Mouse (Mus musculus) hindbrain, embryonic 12.5 days (tissue): ENCODE data around the gene Tead1. TPM values are rescaled to one million over a fixed set of nuclear protein-coding genes. Genes with fewer than 3 reads are reported as not detected.

ENCODE experiments used
- ATAC-seq: fragments of 200-750 bp; cut with Nextera tagmentation; 2 replicates; pipeline ENCODE4 v1.8.0; 2017; ENCODE audit warnings: moderate TSS enrichment; ENCODE audit not compliant: low FRiP score
- H3K27ac ChIP-seq: fragments of 300-500 bp; sonication (generic); 2 replicates; pipeline ENCODE4 v1.5.1; 2016; ENCODE audit warnings: mild to moderate bottlenecking
- H3K27me3 ChIP-seq: fragments of 300-500 bp; sonication (generic); 2 replicates; pipeline ENCODE4 v1.6.1; 2016; ENCODE audit warnings: mild to moderate bottlenecking
- H3K36me3 ChIP-seq: fragments of 300-500 bp; sonication (generic); 2 replicates; pipeline ENCODE4 v1.6.1; 2016; ENCODE audit warnings: mild to moderate bottlenecking
- H3K4me1 ChIP-seq: fragments of 300-500 bp; sonication (generic); 2 replicates; pipeline ENCODE4 v1.6.1; 2016
- H3K4me2 ChIP-seq: fragments of 300-500 bp; sonication (generic); replicated peaks from 2 replicates; pipeline ENCODE4 v1.6.1; 2016; ENCODE audit warnings: mild to moderate bottlenecking
- H3K4me3 ChIP-seq: fragments of 300-500 bp; sonication (generic); 2 replicates; pipeline ENCODE4 v1.5.1; 2016; ENCODE audit warnings: mild to moderate bottlenecking
- H3K9ac ChIP-seq: fragments of 300-500 bp; sonication (generic); 2 replicates; pipeline ENCODE4 v1.6.1; 2016; ENCODE audit warnings: mild to moderate bottlenecking, moderate library complexity
- H3K9me3 ChIP-seq: fragments of 300-500 bp; sonication (generic); replicated peaks from 2 replicates; pipeline ENCODE4 v1.6.1; 2016; ENCODE audit warnings: mild to moderate bottlenecking
- WGBS: fragments of 180-500 bp; shearing (Covaris S2); methylation state at CpG from one replicate; pipeline ENCODE4 v1.1.7; 2016; 5-methylcytosine and 5-hydroxymethylcytosine counted together
- microRNA-seq: library from miRNA; unstranded; fragments of <30 nt; microRNA quantifications from one replicate; pipeline ENCODE4, GENCODE M21; 2017
- polyA plus RNA-seq: library from polyadenylated mRNA; unstranded; fragments of >200 nt; fragmentation: Nextera tagmentation; extraction: Ambion mirVana; gene quantifications from 2 replicates; pipeline ENCODE4 v1.2.1, GENCODE M21; 2016

Tead1 gene
- polyA plus RNA-seq, 1 experiment from 2014 or later, result 25.4 TPM

DNA sequence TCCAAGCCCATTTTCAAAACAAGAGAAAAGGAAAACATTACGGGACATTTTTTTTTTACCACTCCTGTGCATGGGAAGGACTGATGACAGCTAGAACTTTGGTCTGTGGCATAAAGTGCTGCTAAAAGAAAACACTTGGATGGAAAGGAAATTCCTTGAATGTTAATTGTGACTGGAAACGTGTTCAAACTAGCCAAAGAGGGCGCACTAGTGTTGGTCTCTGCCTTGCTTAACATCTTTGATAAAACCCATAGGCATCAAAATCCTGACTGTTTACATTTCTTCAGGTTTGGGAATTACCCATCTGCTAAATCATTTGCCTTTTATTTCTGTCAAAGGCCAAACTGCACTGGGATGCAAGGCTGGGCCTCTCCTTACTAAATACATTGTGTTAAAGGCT lies 276.8 kb downstream of the Tead1 start:
- 31% methylated on average over 3 of the region's 3 CpGs for WGBS
- Histone ChIP-seq H3K4me2 (0 out of 2 replicates have a peak overlapping the region, but pooled peaks have one; percentile 2), H3K27ac (no peak overlapping the region), H3K36me3 (no peaks in the 10 kb centered on the region), H3K9me3 (no peaks in the 10 kb centered on the region), H3K9ac (no peak overlapping the region), H3K4me3 (peak overlapping the region; percentile 47; the same call in 1 of the 2 replicates), H3K4me1 (peaks cover 23% of the 10 kb centered on the region), H3K27me3 (peaks cover 50% of the 10 kb centered on the region)
- ATAC-seq, result no peak

Small RNA genes lying within 50 kb of the gene (microRNA-seq; reads per million reads assigned to microRNA genes)
- gene Gm44462, result not detected
